Mouse (Mus musculus) hindbrain, embryonic 14.5 days (tissue): Measurements from ENCODE around the gene Sprn. TPM values are rescaled to one million over a fixed set of nuclear protein-coding genes. Genes with fewer than 3 reads are reported as not detected.

Source experiments
- ATAC-seq: fragments of 200-750 bp; cut with Nextera tagmentation; 2 replicates; pipeline ENCODE4 v1.8.0; 2017; ENCODE audit warnings: moderate number of reproducible peaks, mild to moderate bottlenecking, moderate TSS enrichment, moderate library complexity; ENCODE audit not compliant: low FRiP score
- DNase-seq: peaks from one replicate; pipeline ENCODE4 v3.0.0-alpha.2; 2015; ENCODE audit warnings: low spot score
- H3K27ac ChIP-seq: fragments of 300-500 bp; sonication (generic); 2 replicates; pipeline ENCODE4 v1.5.1; 2014; ENCODE audit warnings: mild to moderate bottlenecking, moderate library complexity
- H3K27me3 ChIP-seq: fragments of 300-500 bp; sonication (generic); 2 replicates; pipeline ENCODE4 v1.6.1; 2014; ENCODE audit warnings: mild to moderate bottlenecking, low read length, mixed read lengths; ENCODE audit not compliant: control insufficient read depth, insufficient read depth
- H3K36me3 ChIP-seq: fragments of 300-500 bp; sonication (generic); replicated peaks from 2 replicates; pipeline ENCODE4 v1.6.1; 2014; ENCODE audit not compliant: control insufficient read depth, insufficient read depth
- H3K4me1 ChIP-seq: fragments of 300-500 bp; sonication (generic); replicated peaks from 2 replicates; pipeline ENCODE4 v1.6.1; 2014; ENCODE audit warnings: antibody characterized with exemption, low read length, mixed read lengths; ENCODE audit not compliant: control insufficient read depth, insufficient read depth
- H3K4me2 ChIP-seq: fragments of 300-500 bp; sonication (generic); replicated peaks from 2 replicates; pipeline ENCODE4 v1.6.1; 2014; ENCODE audit warnings: mild to moderate bottlenecking, moderate library complexity
- H3K4me3 ChIP-seq: fragments of 300-500 bp; sonication (generic); replicated peaks from 2 replicates; pipeline ENCODE4 v1.5.1; 2014; ENCODE audit warnings: mild to moderate bottlenecking, low read length
- H3K9ac ChIP-seq: fragments of 300-500 bp; sonication (generic); 2 replicates; pipeline ENCODE4 v1.6.1; 2014
- H3K9me3 ChIP-seq: fragments of 300-500 bp; sonication (generic); 2 replicates; pipeline ENCODE4 v1.6.1; 2016; ENCODE audit warnings: low read length; ENCODE audit not compliant: control insufficient read depth
- WGBS: fragments of 180-500 bp; shearing (Covaris S2); extraction: QIAGEN DNeasy Blood & Tissue Kit; methylation state at CpG from one replicate; pipeline ENCODE4 v1.1.7; 2014; 5-methylcytosine and 5-hydroxymethylcytosine counted together
- polyA plus RNA-seq: library from polyadenylated mRNA; unstranded; fragments of >200 nt; fragmentation: Nextera tagmentation; extraction: Ambion mirVana; gene quantifications from 2 replicates; pipeline ENCODE4 v1.2.1, GENCODE M21; 2014

Gene Sprn
- polyA plus RNA-seq, 1 experiment from 2014 or later: 18.7 TPM

- H3K4me3 ChIP-seq: peak within 1 kb of the TSS; percentile 78
- 4% methylated on average over 28 of the region's 28 CpGs for WGBS
- H3K36me3 ChIP-seq: peaks cover 15% of the 10 kb centered on the region
- peak; percentile 81 for DNase-seq
- peaks cover 10% of the 10 kb centered on the region; the same call in 1 of the 2 replicates for H3K4me1 ChIP-seq
- no peaks in the 10 kb centered on the region for H3K27me3 ChIP-seq
- H3K9me3 ChIP-seq: no peaks in the 10 kb centered on the region
- H3K9ac ChIP-seq: peak within 1 kb of the TSS; percentile 83
- H3K27ac ChIP-seq: peak within 1 kb of the TSS; percentile 87
- peak; percentile 93 for ATAC-seq
- H3K4me2 ChIP-seq: peak within 1 kb of the TSS; percentile 87
Measured at GRCm38 (mm10) chr7:140116329-140117054, 38.2 kb downstream of the Sprn start, which contains the start of gene Echs1. TSS of gene Echs1 (minus strand) at chr7:140116476.

- peak within 1 kb of the TSS; percentile 78 for H3K4me3 ChIP-seq
- H3K27me3 ChIP-seq: no peaks in the 10 kb centered on the region
- H3K4me1 ChIP-seq: peaks cover 10% of the 10 kb centered on the region; the same call in 1 of the 2 replicates
- peaks cover 22% of the 10 kb centered on the region for H3K36me3 ChIP-seq
- peak within 1 kb of the TSS; percentile 87 for H3K27ac ChIP-seq
- peak; percentile 68; the same call in 1 of the 2 replicates for ATAC-seq
- no peaks in the 10 kb centered on the region for H3K9me3 ChIP-seq
- H3K9ac ChIP-seq: peak within 1 kb of the TSS; percentile 83
- 3% methylated on average over 23 of the region's 23 CpGs for WGBS
- peak within 1 kb of the TSS; percentile 87 for H3K4me2 ChIP-seq
- DNase-seq: peak; percentile 48
Measured at GRCm38 (mm10) chr7:140115583-140116328, 38.9 kb downstream of the Sprn start, which contains the start of gene Paox. TSS of gene Paox (plus strand) at chr7:140115799.

GRCm38 (mm10) chr7:140111943-140112342, 42.7 kb downstream of the Sprn start:
- H3K36me3 ChIP-seq: peaks cover 60% of the 10 kb centered on the region
- H3K9ac ChIP-seq: no peak overlapping the region
- H3K4me2 ChIP-seq: no peak overlapping the region
- H3K9me3 ChIP-seq: no peaks in the 10 kb centered on the region
- 65% methylated on average over 3 of the region's 3 CpGs for WGBS
- no peaks in the 10 kb centered on the region for H3K27me3 ChIP-seq
- H3K27ac ChIP-seq: no peak overlapping the region
- H3K4me1 ChIP-seq: peaks cover 7% of the 10 kb centered on the region; the same call in 1 of the 2 replicates
- no peak for DNase-seq
- H3K4me3 ChIP-seq: no peak overlapping the region
- no peak for ATAC-seq

GRCm38 (mm10) chr7:140104009-140104408, 50.7 kb downstream of the Sprn start:
- ATAC-seq: no peak
- H3K4me3 ChIP-seq: no peak overlapping the region
- H3K9me3 ChIP-seq: no peaks in the 10 kb centered on the region
- no peaks in the 10 kb centered on the region for H3K27me3 ChIP-seq
- WGBS: 78% methylated on average over 4 of the region's 4 CpGs
- peaks cover 41% of the 10 kb centered on the region for H3K36me3 ChIP-seq
- H3K4me1 ChIP-seq: 0 out of 2 replicates have a peak, but pooled peaks cover 10% of the 10 kb centered on the region
- no peak overlapping the region for H3K27ac ChIP-seq
- no peak overlapping the region for H3K4me2 ChIP-seq
- H3K9ac ChIP-seq: no peak overlapping the region
- DNase-seq: no peak

GRCm38 (mm10) chr7:140101993-140102860, 52.5 kb downstream of the Sprn start, which contains the start of gene Fuom:
TSS of gene Fuom (minus strand) at chr7:140102441.
- Histone ChIP-seq H3K4me2 (peak within 1 kb of the TSS; percentile 56), H3K4me3 (peak within 1 kb of the TSS; percentile 28), H3K27me3 (no peaks in the 10 kb centered on the region), H3K4me1 (0 out of 2 replicates have a peak, but pooled peaks cover 10% of the 10 kb centered on the region), H3K9me3 (no peaks in the 10 kb centered on the region), H3K9ac (peak within 1 kb of the TSS; percentile 51), H3K27ac (no peak within 1 kb of the TSS), H3K36me3 (peaks cover 23% of the 10 kb centered on the region)
- peak; percentile 87 for ATAC-seq
- WGBS: 1% methylated on average over 30 of the region's 30 CpGs
- peak; percentile 69 for DNase-seq

GRCm38 (mm10) chr7:140101498-140101897, 53.2 kb downstream of the Sprn start:
- H3K4me2 ChIP-seq: peak overlapping the region; percentile 56

More at GRCm38 (mm10) chr7:140101498-140101897, 53.2 kb downstream of the Sprn start:
- 0 out of 2 replicates have a peak, but pooled peaks cover 10% of the 10 kb centered on the region for H3K4me1 ChIP-seq
- DNase-seq: no peak
- peak overlapping the region; percentile 28 for H3K4me3 ChIP-seq
- H3K9ac ChIP-seq: peak overlapping the region; percentile 51
- H3K27me3 ChIP-seq: no peaks in the 10 kb centered on the region
- 82% methylated on average over 10 of the region's 10 CpGs for WGBS
- H3K9me3 ChIP-seq: no peaks in the 10 kb centered on the region
- no peak for ATAC-seq
- no peak overlapping the region for H3K27ac ChIP-seq
- peaks cover 16% of the 10 kb centered on the region for H3K36me3 ChIP-seq

Other genes with a start within 250 kb of the Sprn start
- gene Utf1, start 211.1 kb downstream of the Sprn start, polyA plus RNA-seq: not detected in 2 replicates
- gene 6430531B16Rik, start 176.1 kb downstream of the Sprn start, polyA plus RNA-seq: 0.72 and 1.0 TPM in 2 replicates
- gene Adam8, start 162.3 kb downstream of the Sprn start, polyA plus RNA-seq: 2.7 and 2.9 TPM in 2 replicates
- gene Zfp511, start 118.5 kb downstream of the Sprn start, polyA plus RNA-seq: 52.3 and 53.2 TPM in 2 replicates
- 57.8 and 58.7 TPM in 2 replicates for gene Tubgcp2, start 118.2 kb downstream of the Sprn start, polyA plus RNA-seq
- 8.1 and 9.0 TPM in 2 replicates for gene Msx3, start 105.8 kb downstream of the Sprn start, polyA plus RNA-seq
- 257 and 303 TPM in 2 replicates for gene Caly, start 72.3 kb downstream of the Sprn start, polyA plus RNA-seq
- not detected in 2 replicates for gene Prap1, start 61.5 kb downstream of the Sprn start, polyA plus RNA-seq
- gene Fuom, start 52.4 kb downstream of the Sprn start, polyA plus RNA-seq: 40.0 and 42.0 TPM in 2 replicates
- 9.2 and 10.7 TPM in 2 replicates for gene Paox, start 39.1 kb downstream of the Sprn start, polyA plus RNA-seq
- 123 and 127 TPM in 2 replicates for gene Echs1, start 38.4 kb downstream of the Sprn start, polyA plus RNA-seq
- gene Mtg1, start 17.3 kb downstream of the Sprn start, polyA plus RNA-seq: 26.0 and 30.6 TPM in 2 replicates
- not detected in 2 replicates for gene Olfr522, start 9.9 kb upstream of the Sprn start, polyA plus RNA-seq
- gene Olfr523, start 18.3 kb upstream of the Sprn start, polyA plus RNA-seq: not detected in 2 replicates
- gene Olfr524, start 51.1 kb upstream of the Sprn start, polyA plus RNA-seq: not detected in 2 replicates
- gene Cd163l1, start 63.4 kb upstream of the Sprn start, polyA plus RNA-seq: not detected in 2 replicates
- not detected in 2 replicates for gene 5830411N06Rik, start 92.4 kb upstream of the Sprn start, polyA plus RNA-seq
- gene Olfr525, start 166.0 kb upstream of the Sprn start, polyA plus RNA-seq: not detected in 2 replicates
- not detected in 2 replicates for gene Olfr527, start 179.1 kb upstream of the Sprn start, polyA plus RNA-seq
- gene Olfr60, start 206.8 kb upstream of the Sprn start, polyA plus RNA-seq: not detected in 2 replicates
- gene Olfr530, start 221.5 kb upstream of the Sprn start, polyA plus RNA-seq: not detected in 2 replicates
- not detected in 2 replicates for gene Olfr531, start 248.0 kb upstream of the Sprn start, polyA plus RNA-seq